Mouse (Mus musculus) kidney, postnatal 0 days (tissue): Measurements from ENCODE around the gene Ndufs4. TPM values are rescaled to one million over a fixed set of nuclear protein-coding genes. Genes with fewer than 3 reads are reported as not detected.

Experiments used
- ATAC-seq: fragments of 200-750 bp; cut with Nextera tagmentation; replicated peaks from 2 replicates; pipeline ENCODE4 v1.8.0; 2017; ENCODE audit warnings: low read depth, moderate number of reproducible peaks, moderate TSS enrichment, moderate library complexity; ENCODE audit not compliant: low FRiP score
- DNase-seq: peaks from one replicate; pipeline ENCODE4 v3.0.0-alpha.2; 2016; ENCODE audit warnings: low spot score
- H3K27ac ChIP-seq: fragments of 300-500 bp; sonication (generic); 2 replicates; pipeline ENCODE4 v1.5.1; 2014; ENCODE audit warnings: mild to moderate bottlenecking
- H3K27me3 ChIP-seq: fragments of 300-500 bp; sonication (generic); 2 replicates; pipeline ENCODE4 v1.6.1; 2014; ENCODE audit warnings: low read length, mixed read lengths; ENCODE audit not compliant: insufficient read depth
- H3K36me3 ChIP-seq: fragments of 300-500 bp; sonication (generic); 2 replicates; pipeline ENCODE4 v1.6.1; 2014; ENCODE audit warnings: low read length, mixed read lengths; ENCODE audit not compliant: insufficient read depth
- H3K4me1 ChIP-seq: fragments of 300-500 bp; sonication (generic); replicated peaks from 2 replicates; pipeline ENCODE4 v1.6.1; 2014; ENCODE audit warnings: antibody characterized with exemption, low read length, mixed read lengths; ENCODE audit not compliant: insufficient read depth
- H3K4me2 ChIP-seq: fragments of 300-500 bp; sonication (generic); 2 replicates; pipeline ENCODE4 v1.6.1; 2014; ENCODE audit warnings: mild to moderate bottlenecking, low read length, moderate library complexity, mixed read lengths
- H3K4me3 ChIP-seq: fragments of 300-500 bp; sonication (generic); replicated peaks from 2 replicates; pipeline ENCODE4 v1.5.1; 2014; ENCODE audit warnings: low read depth, low read length
- H3K9ac ChIP-seq: fragments of 300-500 bp; sonication (generic); 2 replicates; pipeline ENCODE4 v1.6.1; 2014; ENCODE audit warnings: low read depth, low read length
- H3K9me3 ChIP-seq: fragments of 300-500 bp; sonication (generic); replicated peaks from 2 replicates; pipeline ENCODE4 v1.6.1; 2016; ENCODE audit warnings: low read length, inconsistent platforms, mixed read lengths
- CTCF ChIP-seq: IDR thresholded peaks from 2 replicates; pipeline ENCODE4 v1.5.1; 2016; ENCODE audit warnings: antibody characterized with exemption, low read depth, mild to moderate bottlenecking, moderate library complexity
- WGBS: fragments of 180-500 bp; shearing (Covaris S2); extraction: QIAGEN DNeasy Blood & Tissue Kit; methylation state at CpG from one replicate; pipeline ENCODE4 v1.1.7; 2014; 5-methylcytosine and 5-hydroxymethylcytosine counted together
- polyA plus RNA-seq: library from polyadenylated mRNA; unstranded; fragments of >200 nt; fragmentation: Nextera tagmentation; extraction: Ambion mirVana; gene quantifications from 2 replicates; pipeline ENCODE4 v1.2.1, GENCODE M21; 2015

The Ndufs4 gene
- polyA plus RNA-seq, 1 experiment from 2014 or later = 441 TPM

DNA sequence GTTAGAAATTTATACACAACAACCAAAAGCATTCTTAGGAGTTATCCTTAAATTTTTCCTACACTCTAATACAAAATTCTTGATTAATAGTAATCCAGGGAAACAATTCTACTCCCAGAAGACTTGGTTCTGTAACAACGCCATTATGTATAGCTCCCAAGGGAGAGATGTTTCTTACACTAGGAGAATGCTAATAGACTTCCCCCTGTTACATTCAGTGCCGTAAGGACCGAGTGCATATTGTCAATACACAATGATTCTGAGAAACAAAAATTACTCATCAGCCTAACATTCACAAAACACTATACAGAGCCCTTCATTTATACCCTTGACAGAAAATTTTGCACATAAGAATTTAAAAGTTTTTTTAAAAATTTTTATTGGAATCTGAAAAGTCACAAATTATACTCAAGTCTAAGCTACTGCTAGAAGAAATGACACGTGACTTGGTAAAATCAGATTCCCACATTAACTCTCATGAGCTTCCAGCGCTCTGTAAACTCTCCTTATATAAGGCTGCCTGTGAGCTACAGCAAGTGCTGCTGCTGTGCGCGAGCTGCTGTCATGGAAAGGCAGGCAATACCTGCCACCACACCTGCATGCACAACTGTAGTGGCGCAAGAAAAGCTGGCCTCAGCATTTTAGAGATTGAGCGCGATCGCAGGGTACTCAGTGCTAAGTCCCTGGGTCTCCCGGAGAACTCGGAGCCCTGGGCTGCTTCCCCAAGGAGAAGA is 42.9 kb downstream of the Ndufs4 start:
- DNase-seq (no peak), ATAC-seq (no peak)
- no peak overlapping the region for H3K4me3 ChIP-seq
- H3K9ac ChIP-seq = no peak overlapping the region
- H3K27me3 ChIP-seq = no peaks in the 10 kb centered on the region
- H3K9me3 ChIP-seq = no peaks in the 10 kb centered on the region
- no peak overlapping the region for H3K27ac ChIP-seq
- H3K36me3 ChIP-seq = 0 out of 2 replicates have a peak, but pooled peaks cover 4% of the 10 kb centered on the region
- WGBS = 81% methylated on average over 13 of the region's 13 CpGs
- TF ChIP-seq CTCF = no peak
- H3K4me2 ChIP-seq = no peak overlapping the region
- H3K4me1 ChIP-seq = no peaks in the 10 kb centered on the region

DNA sequence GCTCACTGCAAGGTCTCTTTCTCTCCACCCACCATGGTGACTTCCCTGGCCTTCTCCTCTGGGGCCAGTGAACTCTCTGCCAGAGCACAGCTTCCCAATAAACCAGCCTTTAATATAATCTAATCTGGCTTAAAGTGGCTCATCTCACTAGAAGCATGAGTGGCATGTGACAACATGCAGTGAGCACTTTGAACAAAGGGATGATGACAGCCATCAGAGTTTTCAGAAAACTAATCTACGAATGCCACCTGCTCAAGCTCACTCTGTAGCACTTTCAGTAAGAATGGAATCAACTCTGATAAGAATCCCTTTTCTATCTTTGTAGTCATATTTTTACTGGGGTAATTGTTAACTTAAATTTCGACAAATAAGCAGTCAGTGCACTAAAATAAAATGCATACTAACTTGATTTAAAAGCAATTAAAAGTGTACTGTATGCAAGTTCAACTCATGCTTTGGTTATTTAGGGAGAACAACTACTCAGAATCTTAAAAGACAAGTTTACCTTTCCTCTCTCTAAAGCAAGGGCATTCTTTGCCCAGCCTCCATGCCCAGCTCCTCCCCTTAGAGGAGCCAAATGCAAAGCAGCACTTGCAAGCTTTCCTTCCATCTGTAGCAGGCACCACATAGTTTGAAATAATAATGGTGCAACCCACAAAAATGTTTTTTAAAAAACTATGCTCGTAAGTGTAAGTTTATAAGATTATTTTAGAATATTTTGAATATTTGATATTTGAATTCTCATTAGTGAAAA is 43.7 kb downstream of the Ndufs4 start:
- Histone ChIP-seq H3K27me3 (no peaks in the 10 kb centered on the region), H3K27ac (no peak overlapping the region), H3K36me3 (0 out of 2 replicates have a peak, but pooled peaks cover 2% of the 10 kb centered on the region), H3K4me2 (no peak overlapping the region), H3K9ac (no peak overlapping the region), H3K4me3 (no peak overlapping the region), H3K9me3 (no peaks in the 10 kb centered on the region), H3K4me1 (no peaks in the 10 kb centered on the region)
- ATAC-seq (no peak), DNase-seq (no peak)
- WGBS = 84% methylated on average over 3 of the region's 3 CpGs
- no peak for TF ChIP-seq CTCF

DNA sequence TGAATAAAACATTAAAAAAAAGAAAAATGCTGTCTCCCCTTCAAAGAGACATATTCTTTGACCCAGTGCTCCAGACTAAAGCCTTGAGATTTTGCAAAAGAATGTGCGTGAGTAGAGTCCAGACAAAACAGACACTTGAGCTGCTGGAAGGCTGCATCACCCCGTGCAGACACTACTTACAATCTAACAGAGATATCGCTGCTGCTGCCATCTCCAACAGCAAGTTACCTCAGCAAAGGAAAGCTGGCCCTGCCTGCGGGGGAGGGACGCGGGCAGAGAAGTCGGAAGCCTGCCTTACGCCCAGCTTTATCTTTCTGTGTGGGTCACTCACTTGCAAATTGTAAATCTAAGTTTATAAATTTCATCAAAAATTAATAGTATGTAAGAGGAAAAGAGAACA is 45.1 kb downstream of the Ndufs4 start:
- 32% methylated on average over 8 of the region's 8 CpGs for WGBS
- no peak overlapping the region for H3K27ac ChIP-seq
- no peak overlapping the region for H3K4me2 ChIP-seq
- TF ChIP-seq CTCF = no peak
- no peak overlapping the region for H3K9ac ChIP-seq
- ATAC-seq (no peak), DNase-seq (peak; percentile 21)
- H3K9me3 ChIP-seq = no peaks in the 10 kb centered on the region
- no peaks in the 10 kb centered on the region for H3K27me3 ChIP-seq
- no peak overlapping the region for H3K4me3 ChIP-seq
- no peaks in the 10 kb centered on the region for H3K4me1 ChIP-seq
- no peaks in the 10 kb centered on the region for H3K36me3 ChIP-seq

DNA sequence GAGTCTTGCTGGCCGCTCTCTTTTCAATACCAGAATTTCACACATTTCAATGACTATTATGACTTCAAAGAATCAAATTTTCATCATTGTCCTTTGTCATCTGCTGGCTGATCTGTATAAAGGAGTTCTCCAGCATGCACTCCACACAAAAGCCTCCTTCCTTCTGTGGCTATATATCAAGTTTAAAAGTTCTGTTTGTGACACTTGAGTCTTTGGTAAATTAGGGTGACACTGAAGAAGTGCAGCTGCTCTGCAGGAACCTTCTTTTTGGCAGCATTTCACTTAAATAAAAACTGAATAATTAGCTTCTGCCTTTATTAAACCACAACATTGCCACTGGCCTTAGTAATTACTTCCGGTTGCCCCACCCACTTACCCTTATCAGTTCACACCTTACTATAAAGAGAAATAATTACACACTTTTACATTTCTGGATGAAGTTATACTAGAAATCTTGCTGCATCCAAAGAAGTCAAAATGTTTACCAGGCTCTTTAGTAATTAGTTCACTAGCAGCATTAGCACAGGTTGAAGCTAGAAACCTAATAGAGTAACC is 68.1 kb downstream of the Ndufs4 start:
- no peaks in the 10 kb centered on the region for H3K9me3 ChIP-seq
- H3K27ac ChIP-seq = no peak overlapping the region
- no peak overlapping the region for H3K4me3 ChIP-seq
- no peaks in the 10 kb centered on the region for H3K36me3 ChIP-seq
- peak; percentile 66 for DNase-seq
- H3K4me2 ChIP-seq = no peak overlapping the region
- no peak overlapping the region for H3K9ac ChIP-seq
- 58% methylated on average over 2 of the region's 2 CpGs for WGBS
- no peaks in the 10 kb centered on the region for H3K4me1 ChIP-seq
- ATAC-seq = no peak
- no peak for TF ChIP-seq CTCF
- H3K27me3 ChIP-seq = no peaks in the 10 kb centered on the region

DNA sequence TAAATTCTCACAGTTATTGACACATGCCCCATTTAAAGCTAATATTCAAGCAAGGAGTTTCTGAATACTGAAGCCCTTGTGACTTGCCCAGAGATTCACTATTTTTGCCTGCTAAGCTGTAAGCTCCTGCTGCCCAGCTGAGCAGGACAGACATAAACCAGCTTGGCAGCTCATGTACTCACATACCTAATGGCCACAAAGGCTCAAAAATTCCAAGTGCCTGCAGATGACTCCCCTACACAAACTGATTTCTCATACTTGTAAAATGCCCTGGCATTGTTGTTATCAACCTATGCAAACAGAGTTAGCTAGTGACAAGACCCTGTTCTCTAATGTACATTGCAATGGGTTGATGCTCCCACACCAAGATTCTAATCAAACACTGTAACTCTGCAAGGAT is 68.9 kb downstream of the Ndufs4 start:
- H3K4me3 ChIP-seq = no peak overlapping the region
- ATAC-seq = no peak

DNA sequence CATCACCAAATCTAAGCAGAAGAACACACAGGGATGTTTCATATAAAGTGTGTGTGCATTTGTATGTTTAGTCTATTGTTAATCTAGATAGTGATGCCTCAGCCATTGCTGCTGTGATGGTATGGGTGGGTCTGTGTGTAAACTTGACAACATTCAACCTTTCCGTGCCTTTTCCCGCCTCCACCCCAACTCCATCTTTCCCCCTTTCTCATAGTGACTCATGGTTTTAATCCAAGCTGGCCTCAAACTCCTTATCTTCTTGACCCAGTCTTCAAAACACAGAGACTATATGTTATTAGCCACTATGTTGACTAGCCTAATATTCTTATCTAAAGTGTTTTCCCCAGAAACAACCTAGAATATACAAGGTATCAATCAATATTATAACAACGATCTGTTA is 72.7 kb downstream of the Ndufs4 start:
- no peak for TF ChIP-seq CTCF
- no peak for ATAC-seq
- WGBS = 95% methylated on average over 3 of the region's 3 CpGs

More for the DNA sequence above, 68.9 kb downstream of the Ndufs4 start:
- H3K4me2 ChIP-seq = no peak overlapping the region
- H3K27me3 ChIP-seq = no peaks in the 10 kb centered on the region
- H3K4me1 ChIP-seq = no peaks in the 10 kb centered on the region
- H3K27ac ChIP-seq = no peak overlapping the region
- no peak for TF ChIP-seq CTCF
- no peak overlapping the region for H3K9ac ChIP-seq
- no peaks in the 10 kb centered on the region for H3K9me3 ChIP-seq
- H3K36me3 ChIP-seq = no peaks in the 10 kb centered on the region
- DNase-seq = no peak

More for the DNA sequence above, 72.7 kb downstream of the Ndufs4 start:
- H3K27ac ChIP-seq = no peak overlapping the region
- no peaks in the 10 kb centered on the region for H3K27me3 ChIP-seq
- H3K4me2 ChIP-seq = no peak overlapping the region
- no peak overlapping the region for H3K9ac ChIP-seq
- no peaks in the 10 kb centered on the region for H3K9me3 ChIP-seq
- no peak overlapping the region for H3K4me3 ChIP-seq
- DNase-seq = no peak
- no peaks in the 10 kb centered on the region for H3K36me3 ChIP-seq
- no peaks in the 10 kb centered on the region for H3K4me1 ChIP-seq
